Mouse (Mus musculus): ENCODE data around the gene Zdhhc25.

GRCm38 (mm10) chr15:88565806-88566205 lies 34.3 kb upstream of the Zdhhc25 start:
- TF ChIP-seq POLR2A (IDR thresholded peaks at IDR 0.05; ENCODE audit: borderline replicate concordance, insufficient read depth, low read length), result no peak
- TF ChIP-seq CTCF (IDR thresholded peaks at IDR 0.05; ENCODE audit: borderline replicate concordance, insufficient read depth, low read depth, low read length), result no peak
